Comparison of ENCODE assay signal across 27 mouse cellular contexts in genomic region chr13:43444717-43445116, GRCm38 (mm10).
"Had no signal": no experiment of that assay in that cellular context is flagged by ENCODE, and none has a peak within 500 bp of the region (broad histone marks: within the 10 kb centered on the region; RNA-seq: fewer than 3 reads in every experiment).

No protein-coding gene starts in this region.

- DNase-seq: cerebellum, adult 9-10 months; cerebellum, adult 9-11 months; cerebellum, postnatal 10 days; cerebellum, postnatal 14 days; cerebellum, postnatal 25 days; cerebellum, postnatal 36 days; embryo, embryonic 11 days; forebrain, postnatal 0 days; gastrocnemius, adult 2 months; gastrocnemius, postnatal 10 days; gastrocnemius, postnatal 14 days; gastrocnemius, postnatal 25 days; gastrocnemius, postnatal 36 days; heart, adult 11 months; heart, adult 18-20 months; heart, adult 2 months had no signal

- H3K27ac ChIP-seq: embryonic facial prominence, embryonic 10.5 days; embryonic facial prominence, embryonic 12.5 days; embryonic facial prominence, embryonic 13.5 days; embryonic facial prominence, embryonic 15.5 days; forebrain, embryonic 10.5 days; forebrain, embryonic 12.5 days; forebrain, embryonic 13.5 days; forebrain, embryonic 15.5 days; gastrocnemius, adult 2 months; heart, adult 2 months had no signal

- H3K27me3 ChIP-seq: embryonic facial prominence, embryonic 12.5 days; embryonic facial prominence, embryonic 13.5 days; embryonic facial prominence, embryonic 15.5 days; forebrain, embryonic 12.5 days; forebrain, embryonic 13.5 days; forebrain, embryonic 15.5 days had no signal

- ATAC-seq: forebrain, embryonic 13.5 days; forebrain, embryonic 14.5 days; forebrain, embryonic 15.5 days; forebrain, embryonic 16.5 days; forebrain, postnatal 0 days had no signal

- H3K4me1 ChIP-seq: embryonic facial prominence, embryonic 13.5 days; forebrain, embryonic 15.5 days had no signal

- H3K9me3 ChIP-seq: embryonic facial prominence, embryonic 10.5 days; embryonic facial prominence, embryonic 12.5 days; embryonic facial prominence, embryonic 13.5 days; embryonic facial prominence, embryonic 15.5 days; forebrain, embryonic 10.5 days; forebrain, embryonic 12.5 days; forebrain, embryonic 13.5 days; forebrain, embryonic 15.5 days had no signal

- H3K9ac ChIP-seq: embryonic facial prominence, embryonic 12.5 days; embryonic facial prominence, embryonic 13.5 days; embryonic facial prominence, embryonic 15.5 days; forebrain, embryonic 12.5 days; forebrain, embryonic 13.5 days; forebrain, embryonic 15.5 days; forebrain, postnatal 0 days had no signal

- H3K4me2 ChIP-seq: embryonic facial prominence, embryonic 12.5 days; embryonic facial prominence, embryonic 13.5 days; embryonic facial prominence, embryonic 15.5 days; forebrain, embryonic 12.5 days; forebrain, embryonic 13.5 days; forebrain, embryonic 15.5 days had no signal

- H3K36me3 ChIP-seq: embryonic facial prominence, embryonic 10.5 days; embryonic facial prominence, embryonic 12.5 days; embryonic facial prominence, embryonic 13.5 days; embryonic facial prominence, embryonic 15.5 days; forebrain, embryonic 10.5 days; forebrain, embryonic 12.5 days; forebrain, embryonic 15.5 days had no signal

- H3K4me3 ChIP-seq: embryonic facial prominence, embryonic 10.5 days; embryonic facial prominence, embryonic 12.5 days; embryonic facial prominence, embryonic 13.5 days; embryonic facial prominence, embryonic 15.5 days; erythroblast, embryonic 14.5 days; forebrain, embryonic 10.5 days; forebrain, embryonic 12.5 days; forebrain, embryonic 13.5 days; forebrain, embryonic 15.5 days; gastrocnemius, adult 2 months; heart, adult 2 months had no signal
